Mouse (Mus musculus) limb, embryonic 10.5 days (tissue): ENCODE results near the gene Myo1b. TPM values are rescaled to one million over a fixed set of nuclear protein-coding genes. Genes with fewer than 3 reads are reported as not detected.

ENCODE experiments used
- DNase-seq: peaks from one replicate; pipeline ENCODE4 v3.0.0-alpha.2; 2017; ENCODE audit warnings: low spot score
- H3K27ac ChIP-seq: fragments of 300-500 bp; sonication (generic); 2 replicates; pipeline ENCODE4 v1.5.1; 2016; ENCODE audit warnings: mild to moderate bottlenecking
- H3K27me3 ChIP-seq: fragments of 300-500 bp; sonication (generic); 2 replicates; pipeline ENCODE4 v1.6.1; 2016; ENCODE audit warnings: low read depth, mild to moderate bottlenecking; ENCODE audit not compliant: poor library complexity, severe bottlenecking
- H3K36me3 ChIP-seq: fragments of 300-500 bp; sonication (generic); 2 replicates; pipeline ENCODE4 v1.6.1; 2016; ENCODE audit warnings: mild to moderate bottlenecking, moderate library complexity
- H3K4me1 ChIP-seq: fragments of 300-500 bp; sonication (generic); 2 replicates; pipeline ENCODE4 v1.6.1; 2016
- H3K4me3 ChIP-seq: fragments of 300-500 bp; sonication (generic); 2 replicates; pipeline ENCODE4 v1.5.1; 2016; ENCODE audit warnings: mild to moderate bottlenecking, moderate library complexity
- H3K9me3 ChIP-seq: fragments of 300-500 bp; sonication (generic); replicated peaks from 2 replicates; pipeline ENCODE4 v1.6.1; 2016; ENCODE audit warnings: mild to moderate bottlenecking
- WGBS: fragments of 180-500 bp; shearing (Covaris S2); methylation state at CpG from one replicate; pipeline ENCODE4 v1.1.7; 2016; 5-methylcytosine and 5-hydroxymethylcytosine counted together
- polyA plus RNA-seq: library from polyadenylated mRNA; unstranded; fragments of >200 nt; fragmentation: Nextera tagmentation; extraction: Ambion mirVana; gene quantifications from 2 replicates; pipeline ENCODE4 v1.2.1, GENCODE M21; 2016

Myo1b gene
- 103 and 115 TPM in 2 replicates for polyA plus RNA-seq

- peak; percentile 83 for DNase-seq
- Histone ChIP-seq H3K4me1 (peaks cover 30% of the 10 kb centered on the region), H3K36me3 (peaks cover 22% of the 10 kb centered on the region), H3K27ac (peak within 1 kb of the TSS; percentile 99), H3K27me3 (no peaks in the 10 kb centered on the region), H3K9me3 (no peaks in the 10 kb centered on the region), H3K4me3 (peak within 1 kb of the TSS; percentile 91)
- under 1% methylated on average over 79 of the region's 79 CpGs for WGBS
Observed at GRCm38 (mm10) chr1:51915576-51916156, at the start of gene Myo1b. Gene Myo1b, minus strand, starts transcription at chr1:51916071.

- WGBS = 94% methylated on average over 2 of the region's 2 CpGs
- no peak for DNase-seq
- Histone ChIP-seq H3K4me3 (no peak overlapping the region), H3K9me3 (no peaks in the 10 kb centered on the region), H3K27me3 (no peaks in the 10 kb centered on the region), H3K27ac (no peak overlapping the region), H3K4me1 (no peaks in the 10 kb centered on the region), H3K36me3 (no peaks in the 10 kb centered on the region)
Observed at GRCm38 (mm10) chr1:51964647-51965046, 48.8 kb upstream of the Myo1b start.

GRCm38 (mm10) chr1:51947116-51947515 is 31.2 kb upstream of the Myo1b start:
- Histone ChIP-seq H3K27ac (no peak overlapping the region), H3K4me3 (no peak overlapping the region), H3K4me1 (no peaks in the 10 kb centered on the region), H3K9me3 (no peaks in the 10 kb centered on the region), H3K36me3 (no peaks in the 10 kb centered on the region), H3K27me3 (no peaks in the 10 kb centered on the region)
- 93% methylated on average over 4 of the region's 4 CpGs for WGBS
- no peak for DNase-seq

GRCm38 (mm10) chr1:51944755-51945154 is 28.9 kb upstream of the Myo1b start:
- no peaks in the 10 kb centered on the region for H3K27me3 ChIP-seq
- peak; percentile 63 for DNase-seq
- H3K4me1 ChIP-seq = no peaks in the 10 kb centered on the region
- WGBS = 45% methylated on average over 5 of the region's 5 CpGs
- H3K27ac ChIP-seq = no peak overlapping the region
- no peak overlapping the region for H3K4me3 ChIP-seq
- H3K9me3 ChIP-seq = no peaks in the 10 kb centered on the region
- no peaks in the 10 kb centered on the region for H3K36me3 ChIP-seq

GRCm38 (mm10) chr1:51938357-51938756 is 22.5 kb upstream of the Myo1b start:
- Histone ChIP-seq H3K36me3 (no peaks in the 10 kb centered on the region), H3K9me3 (no peaks in the 10 kb centered on the region), H3K27me3 (no peaks in the 10 kb centered on the region), H3K4me3 (no peak overlapping the region), H3K27ac (no peak overlapping the region), H3K4me1 (no peaks in the 10 kb centered on the region)
- whole genome bisulfite sequencing = 91% methylated on average over 7 of the region's 7 CpGs
- no peak for DNase-seq

- H3K9me3 ChIP-seq = no peaks in the 10 kb centered on the region
- H3K27me3 ChIP-seq = no peaks in the 10 kb centered on the region
- no peak for DNase-seq
- H3K36me3 ChIP-seq = no peaks in the 10 kb centered on the region
- H3K4me3 ChIP-seq = no peak overlapping the region
- peaks cover 9% of the 10 kb centered on the region for H3K4me1 ChIP-seq
- 57% methylated on average over 2 of the region's 2 CpGs for WGBS
- no peak overlapping the region for H3K27ac ChIP-seq
Observed at GRCm38 (mm10) chr1:51935006-51935405, 19.1 kb upstream of the Myo1b start.

- WGBS = 82% methylated on average over 11 of the region's 11 CpGs
Observed at GRCm38 (mm10) chr1:51934176-51934924, 18.5 kb upstream of the Myo1b start.

GRCm38 (mm10) chr1:51932826-51933225 is 17.0 kb upstream of the Myo1b start:
- H3K36me3 ChIP-seq = no peaks in the 10 kb centered on the region
- 86% methylated on average over 3 of the region's 3 CpGs for WGBS
- H3K4me1 ChIP-seq = peaks cover 15% of the 10 kb centered on the region
- no peaks in the 10 kb centered on the region for H3K27me3 ChIP-seq
- no peak overlapping the region for H3K4me3 ChIP-seq
- H3K9me3 ChIP-seq = no peaks in the 10 kb centered on the region
- no peak overlapping the region for H3K27ac ChIP-seq
- DNase-seq = no peak

More at GRCm38 (mm10) chr1:51934176-51934924, 18.5 kb upstream of the Myo1b start:
- H3K27ac ChIP-seq = no peak overlapping the region
- H3K4me3 ChIP-seq = no peak overlapping the region
- H3K9me3 ChIP-seq = no peaks in the 10 kb centered on the region
- no peak for DNase-seq
- H3K27me3 ChIP-seq = no peaks in the 10 kb centered on the region
- H3K36me3 ChIP-seq = no peaks in the 10 kb centered on the region
- H3K4me1 ChIP-seq = peaks cover 15% of the 10 kb centered on the region

- no peak overlapping the region for H3K4me3 ChIP-seq
- DNase-seq = no peak
- no peaks in the 10 kb centered on the region for H3K27me3 ChIP-seq
- H3K9me3 ChIP-seq = no peaks in the 10 kb centered on the region
- peaks cover 15% of the 10 kb centered on the region for H3K4me1 ChIP-seq
- 59% methylated on average over 7 of the region's 7 CpGs for WGBS
- no peak overlapping the region for H3K27ac ChIP-seq
- H3K36me3 ChIP-seq = no peaks in the 10 kb centered on the region
Observed at GRCm38 (mm10) chr1:51931561-51931960, 15.7 kb upstream of the Myo1b start.

- no peaks in the 10 kb centered on the region for H3K36me3 ChIP-seq
- H3K9me3 ChIP-seq = no peaks in the 10 kb centered on the region
- 79% methylated on average over 5 of the region's 5 CpGs for WGBS
- peaks cover 15% of the 10 kb centered on the region for H3K4me1 ChIP-seq
- no peak overlapping the region for H3K27ac ChIP-seq
- no peaks in the 10 kb centered on the region for H3K27me3 ChIP-seq
- DNase-seq = no peak
- H3K4me3 ChIP-seq = no peak overlapping the region
Observed at GRCm38 (mm10) chr1:51930584-51930983, 14.7 kb upstream of the Myo1b start.

- no peaks in the 10 kb centered on the region for H3K27me3 ChIP-seq
- no peak overlapping the region for H3K4me3 ChIP-seq
- no peaks in the 10 kb centered on the region for H3K36me3 ChIP-seq
- no peaks in the 10 kb centered on the region for H3K9me3 ChIP-seq
- 52% methylated on average over 3 of the region's 3 CpGs for WGBS
- H3K27ac ChIP-seq = no peak overlapping the region
- H3K4me1 ChIP-seq = peaks cover 15% of the 10 kb centered on the region
- no peak for DNase-seq
Observed at GRCm38 (mm10) chr1:51929557-51929956, 13.7 kb upstream of the Myo1b start.

GRCm38 (mm10) chr1:51922820-51923219 is 6.9 kb upstream of the Myo1b start:
- peak; percentile 55 for DNase-seq
- H3K27me3 ChIP-seq = no peaks in the 10 kb centered on the region
- H3K27ac ChIP-seq = no peak overlapping the region
- H3K36me3 ChIP-seq = no peaks in the 10 kb centered on the region
- no peaks in the 10 kb centered on the region for H3K9me3 ChIP-seq
- H3K4me3 ChIP-seq = peak overlapping the region; percentile 22; the same call in 1 of the 2 replicates
- 13% methylated on average over 12 of the region's 12 CpGs for WGBS
- peaks cover 8% of the 10 kb centered on the region; the same call in 1 of the 2 replicates for H3K4me1 ChIP-seq

GRCm38 (mm10) chr1:51916276-51916675 is 405 bp upstream of the Myo1b start:
- Histone ChIP-seq H3K4me1 (peaks cover 28% of the 10 kb centered on the region), H3K36me3 (peaks cover 16% of the 10 kb centered on the region), H3K4me3 (peak overlapping the region; percentile 91), H3K27me3 (no peaks in the 10 kb centered on the region), H3K9me3 (no peaks in the 10 kb centered on the region), H3K27ac (peak overlapping the region; percentile 99)
- no peak for DNase-seq
- 44% methylated on average over 5 of the region's 5 CpGs for WGBS
